Mouse (Mus musculus) embryonic fibroblast, embryonic 13.5 days (primary cell): ENCODE data around the gene H6pd. TPM values are rescaled to one million over a fixed set of nuclear protein-coding genes. Genes with fewer than 3 reads are reported as not detected.

ENCODE experiments used
- H3K27ac ChIP-seq: 2 replicates; pipeline ENCODE4 v1.5.1; 2012; ENCODE audit warnings: low read length, control low read depth, inconsistent platforms; ENCODE audit not compliant: insufficient read depth
- H3K4me1 ChIP-seq: 2 replicates; pipeline ENCODE4 v1.6.1; 2011; ENCODE audit warnings: low read length; ENCODE audit not compliant: control insufficient read depth, insufficient read depth
- H3K4me3 ChIP-seq: 2 replicates; pipeline ENCODE4 v1.5.1; 2011; ENCODE audit warnings: mild to moderate bottlenecking, control low read depth, low read length; ENCODE audit not compliant: insufficient read depth
- CTCF ChIP-seq: IDR thresholded peaks from 2 replicates; pipeline ENCODE4 v1.5.1; 2011; ENCODE audit warnings: mild to moderate bottlenecking, control low read depth, low read length, moderate library complexity, borderline replicate concordance; ENCODE audit not compliant: insufficient read depth
- POLR2A ChIP-seq: IDR thresholded peaks from 2 replicates; pipeline ENCODE4 v1.6.1; 2011; ENCODE audit warnings: low read depth, mild to moderate bottlenecking, control low read depth, low read length, moderate library complexity
- polyA plus RNA-seq: library from polyadenylated mRNA; stranded (reverse); fragments of >200 nt; gene quantifications from 2 replicates; pipeline ENCODE4 v1.2.4, GENCODE M21; 2011; ENCODE audit warnings: low read depth; ENCODE audit not compliant: missing spikeins, insufficient read length

Gene H6pd
- polyA plus RNA-seq, 1 experiment: 59.2 TPM

- H3K4me1 ChIP-seq: peaks cover 8% of the 10 kb centered on the region; the same call in 1 of the 2 replicates
- H3K4me3 ChIP-seq: no peak overlapping the region
- no peak overlapping the region for H3K27ac ChIP-seq
- no peak for TF ChIP-seq CTCF
Observed at GRCm38 (mm10) chr4:150010054-150010730, 1.4 kb upstream of the H6pd start.

GRCm38 (mm10) chr4:150009587-150009930, 736 bp upstream of the H6pd start:
- H3K27ac ChIP-seq: no peak overlapping the region

GRCm38 (mm10) chr4:150008325-150008852, 434 bp downstream of the H6pd start:
- H3K4me1 ChIP-seq: peaks cover 8% of the 10 kb centered on the region
- peak overlapping the region; percentile 85 for H3K27ac ChIP-seq
- peak overlapping the region; percentile 42 for H3K4me3 ChIP-seq
- TF ChIP-seq CTCF (peak; percentile 68; the same call in 1 of the 2 replicates), POLR2A (peak; percentile 74)

More at GRCm38 (mm10) chr4:150009587-150009930, 736 bp upstream of the H6pd start:
- Histone ChIP-seq H3K4me3 (no peak overlapping the region), H3K4me1 (peaks cover 8% of the 10 kb centered on the region; the same call in 1 of the 2 replicates)
- no peak for TF ChIP-seq POLR2A
- TF ChIP-seq CTCF: no peak

- Histone ChIP-seq H3K27ac (peak overlapping the region; percentile 85), H3K4me1 (peaks cover 7% of the 10 kb centered on the region), H3K4me3 (no peak overlapping the region; the same call in 1 of the 2 replicates)
- TF ChIP-seq POLR2A: no peak
- TF ChIP-seq CTCF: no peak
Observed at GRCm38 (mm10) chr4:150007444-150007843, 1.4 kb downstream of the H6pd start.

- TF ChIP-seq POLR2A: no peak
- TF ChIP-seq CTCF: no peak
- peak overlapping the region; percentile 85; the same call in 1 of the 2 replicates for H3K27ac ChIP-seq
- H3K4me1 ChIP-seq: peaks cover 7% of the 10 kb centered on the region
- H3K4me3 ChIP-seq: no peak overlapping the region
Observed at GRCm38 (mm10) chr4:150006991-150007390, 1.8 kb downstream of the H6pd start.

- no peak overlapping the region for H3K27ac ChIP-seq
- no peak overlapping the region for H3K4me3 ChIP-seq
- TF ChIP-seq CTCF (no peak), POLR2A (no peak)
- peaks cover 8% of the 10 kb centered on the region for H3K4me1 ChIP-seq
Observed at GRCm38 (mm10) chr4:150006122-150006854, 2.5 kb downstream of the H6pd start.

GRCm38 (mm10) chr4:150005231-150005630, 3.6 kb downstream of the H6pd start:
- Histone ChIP-seq H3K27ac (no peak overlapping the region), H3K4me1 (peaks cover 15% of the 10 kb centered on the region), H3K4me3 (no peak overlapping the region)
- TF ChIP-seq CTCF (no peak), POLR2A (no peak)

GRCm38 (mm10) chr4:150003641-150004040, 5.2 kb downstream of the H6pd start:
- TF ChIP-seq CTCF: no peak
- TF ChIP-seq POLR2A: no peak
- peaks cover 15% of the 10 kb centered on the region for H3K4me1 ChIP-seq
- H3K4me3 ChIP-seq: no peak overlapping the region
- peak overlapping the region; percentile 48; the same call in 1 of the 2 replicates for H3K27ac ChIP-seq

GRCm38 (mm10) chr4:150003021-150003580, 5.7 kb downstream of the H6pd start:
- no peak overlapping the region for H3K27ac ChIP-seq

GRCm38 (mm10) chr4:150002021-150002528, 6.7 kb downstream of the H6pd start:
- peaks cover 15% of the 10 kb centered on the region for H3K4me1 ChIP-seq
- TF ChIP-seq POLR2A (no peak), CTCF (no peak)
- H3K4me3 ChIP-seq: no peak overlapping the region
- peak overlapping the region; percentile 66 for H3K27ac ChIP-seq

More at GRCm38 (mm10) chr4:150003021-150003580, 5.7 kb downstream of the H6pd start:
- Histone ChIP-seq H3K4me1 (peaks cover 15% of the 10 kb centered on the region), H3K4me3 (no peak overlapping the region)
- no peak for TF ChIP-seq CTCF
- TF ChIP-seq POLR2A: no peak
